Mouse (Mus musculus): ENCODE measurements around the gene Vmn2r94.

Vmn2r94 gene

GRCm38 (mm10) chr17:18277656-18278055 lies at the start of gene Vmn2r94:
Vmn2r94 (minus strand) TSS chr17:18277756.
- in situ Hi-C loops (cut with MboI, MseI) = no loop called here

GRCm38 (mm10) chr17:18323031-18323430 lies 45.5 kb upstream of the Vmn2r94 start:
- in situ Hi-C loops (cut with MboI, MseI) = no loop called here

GRCm38 (mm10) chr17:18297799-18298198 lies 20.2 kb upstream of the Vmn2r94 start, which contains the start of gene Vmn2r93:
Vmn2r93 (plus strand) TSS chr17:18298099.
- in situ Hi-C loops (cut with MboI, MseI) = no loop called here

GRCm38 (mm10) chr17:18236931-18237330 lies 40.6 kb downstream of the Vmn2r94 start:
- in situ Hi-C loops (cut with MboI, MseI) = no loop called here

GRCm38 (mm10) chr17:18231996-18232395 lies 45.6 kb downstream of the Vmn2r94 start:
- in situ Hi-C loops (cut with MboI, MseI) = no loop called here

GRCm38 (mm10) chr17:18221300-18221699 lies 56.3 kb downstream of the Vmn2r94 start:
- in situ Hi-C loops (cut with MboI, MseI) = no loop called here
